Mouse (Mus musculus): ENCODE results near the gene Txndc15.
"Not testable (repeated sequence)": the region's sequence is repeated elsewhere in the genome, so short reads cannot be mapped to it uniquely, and the experiment has no call there.

GRCm38 (mm10) chr13:55695989-55696388, 18.5 kb upstream of the Txndc15 start:
- TF ChIP-seq GATA1 (IDR thresholded peaks at IDR 0.05; ENCODE audit: borderline replicate concordance, low read length); FLI1 (IDR thresholded peaks at IDR 0.05; ENCODE audit: low read length): not testable (repeated sequence)
